Mouse (Mus musculus): ENCODE data around the gene Utp3.
A peak's percentile ranks its signal among the peaks of the same experiment; 100 is the strongest.
"Not testable (repeated sequence)": the region's sequence is repeated elsewhere in the genome, so short reads cannot be mapped to it uniquely, and the experiment has no call there.

The Utp3 gene

DNA sequence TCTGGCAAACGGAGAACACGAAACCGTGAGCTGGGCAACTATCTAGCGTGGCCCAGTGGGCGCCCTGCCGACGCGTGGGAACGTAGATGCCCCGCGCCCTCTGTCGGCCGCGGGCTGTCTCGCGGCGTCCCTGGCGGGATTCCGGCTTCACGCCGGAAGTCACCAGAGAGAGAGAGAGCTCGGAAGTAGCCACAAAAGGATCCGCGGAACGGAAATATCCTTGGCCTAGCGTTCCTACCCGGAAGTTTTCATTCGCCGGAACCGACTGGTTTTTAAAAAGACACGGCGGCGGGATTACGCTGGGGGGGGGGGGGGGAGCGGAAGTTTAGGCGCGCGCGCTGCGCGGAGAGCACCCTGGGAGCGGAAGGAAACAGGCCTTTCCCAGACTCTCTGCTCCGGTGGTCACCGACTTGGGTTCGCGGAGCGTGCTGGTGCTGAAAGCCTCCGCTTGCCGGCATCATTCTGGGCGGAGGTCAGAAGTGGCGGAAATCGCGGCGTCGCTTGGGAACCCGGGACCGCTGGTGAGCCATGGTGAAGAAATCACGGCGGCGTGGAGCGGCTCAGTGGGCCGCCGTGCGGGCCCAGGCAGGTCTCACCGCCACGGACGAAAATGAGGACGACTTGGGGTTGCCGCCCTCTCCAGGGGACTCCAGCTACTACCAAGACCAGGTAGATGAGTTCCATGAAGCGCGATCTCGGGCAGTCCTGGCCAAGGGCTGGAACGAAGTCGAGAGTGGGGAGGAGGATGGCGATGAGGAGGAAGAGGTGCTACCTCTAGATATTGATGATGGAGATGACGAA lies at the start of gene Utp3:
TSS of gene Utp3 (plus strand) at position 377 of the 801 bp plus-strand sequence.
- DNase-seq: peak; percentile 93 to 94

DNA sequence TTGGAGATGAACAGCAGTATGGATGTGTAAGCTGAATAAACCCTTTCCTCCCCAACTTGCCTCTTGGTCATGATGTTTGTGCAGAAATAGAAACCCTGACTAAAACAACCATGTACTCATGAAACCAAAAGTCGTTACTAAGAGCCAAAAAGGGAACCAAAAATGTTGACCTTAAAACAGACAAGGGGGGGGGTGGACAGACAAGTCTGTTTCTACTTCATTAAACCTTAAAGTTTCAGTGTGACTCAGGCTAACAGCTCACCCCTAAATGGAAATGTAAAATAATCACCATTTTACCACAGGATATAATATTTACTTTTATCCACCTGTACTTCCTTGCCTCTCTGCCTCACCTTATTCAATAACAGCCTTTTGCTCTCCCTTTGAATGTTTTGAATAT lies 45.7 kb upstream of the Utp3 start:
- no peak for DNase-seq

DNA sequence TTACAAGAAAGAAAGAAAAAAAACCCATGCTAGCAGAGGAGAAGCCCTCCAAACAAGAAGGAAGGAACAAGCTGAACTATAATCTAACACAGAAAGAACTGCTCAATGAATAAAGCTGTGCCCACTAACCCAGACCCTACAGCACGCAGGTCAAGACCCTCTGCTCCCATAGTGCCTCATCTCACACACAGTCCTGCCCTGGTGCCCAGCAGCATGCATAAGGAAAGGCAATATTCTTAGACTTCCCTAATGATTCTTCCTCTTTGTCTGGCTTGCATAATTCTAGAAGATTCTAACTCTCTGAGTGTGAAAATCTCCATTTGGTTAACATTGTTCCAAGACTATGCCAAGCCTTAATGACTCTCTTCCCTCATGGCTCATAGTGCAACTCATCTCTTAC lies 45.3 kb upstream of the Utp3 start:
- no peak for DNase-seq

DNA sequence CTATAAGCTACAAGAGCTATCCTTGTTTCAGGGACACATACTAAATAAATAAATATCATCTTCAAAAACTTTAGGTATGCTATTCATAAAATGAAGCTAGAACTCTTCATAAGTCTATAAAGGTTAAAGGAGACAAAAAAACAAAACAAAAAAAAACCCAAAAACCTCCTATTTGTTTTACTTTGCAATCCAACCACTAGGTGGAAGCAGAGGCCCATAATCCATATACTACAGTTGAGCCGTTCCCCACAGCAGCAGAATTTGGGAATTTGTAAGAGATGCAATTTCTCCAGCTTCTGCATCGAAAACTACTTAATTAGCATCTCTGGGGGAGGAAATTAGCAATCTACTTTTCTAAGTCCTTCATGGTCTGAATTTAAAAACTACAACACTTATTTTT lies 35.0 kb upstream of the Utp3 start:
- DNase-seq: peak; percentile 41 to 53

DNA sequence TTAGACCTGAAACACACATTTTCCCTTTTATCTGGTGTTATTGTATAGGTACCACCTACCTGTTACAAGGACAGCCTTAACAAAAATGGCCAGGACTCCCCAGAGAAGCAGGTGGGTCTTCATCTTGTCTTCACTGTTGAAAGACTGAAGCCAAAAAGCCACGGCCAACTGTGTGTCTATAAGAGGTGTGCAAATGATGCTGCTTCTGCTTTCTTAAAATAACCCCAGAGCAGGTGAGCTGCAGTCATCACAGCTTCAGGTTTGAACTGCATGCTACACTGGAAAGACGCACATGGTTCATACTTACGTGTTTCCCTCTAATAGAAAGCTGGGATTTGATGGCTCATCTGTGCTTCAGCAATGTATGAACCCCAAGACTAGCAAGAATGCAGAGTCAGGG lies 26.6 kb upstream of the Utp3 start, which contains the start of gene Jchain:
TSS of gene Jchain (minus strand) at position 235 of the 400 bp plus-strand sequence.
- DNase-seq: no peak

DNA sequence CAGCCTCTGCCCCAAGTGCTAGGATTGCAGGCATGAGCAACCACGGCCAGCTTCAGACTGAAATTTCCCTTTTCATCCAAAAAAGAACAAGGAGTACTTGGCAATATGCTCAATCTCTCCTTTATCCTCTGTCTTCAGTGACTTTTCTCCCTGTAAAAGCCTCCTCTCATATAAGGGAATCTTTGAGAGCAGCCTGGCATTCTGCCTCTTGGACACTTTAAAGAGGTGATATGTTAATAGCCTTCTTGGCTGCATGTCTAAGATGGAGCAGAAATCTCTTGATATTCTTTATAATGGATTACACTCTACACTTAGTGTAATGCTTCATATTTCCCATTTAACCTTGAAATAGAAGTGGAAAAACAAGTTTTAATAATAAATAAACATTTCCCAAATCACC lies 23.4 kb upstream of the Utp3 start:
- DNase-seq: no peak

DNA sequence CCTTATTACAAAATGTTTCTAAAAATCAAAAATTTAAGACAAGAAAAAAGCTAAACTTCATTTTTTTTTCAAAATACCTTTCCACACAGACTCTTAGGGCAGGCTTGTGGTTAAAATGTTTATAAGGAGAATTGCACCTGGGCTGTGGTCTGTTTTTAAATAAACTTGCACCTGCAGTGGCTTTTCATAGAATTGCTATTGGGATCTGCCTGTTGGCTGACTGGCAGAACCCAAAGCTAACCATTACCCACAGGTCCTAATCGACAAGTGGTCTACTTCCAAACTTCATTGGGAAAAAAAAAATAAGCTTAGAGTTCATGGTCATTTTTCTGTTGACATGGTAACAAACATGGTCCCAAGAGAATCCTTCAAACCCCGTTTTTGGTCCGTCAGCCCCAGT lies 19.6 kb upstream of the Utp3 start:
- DNase-seq: no peak

DNA sequence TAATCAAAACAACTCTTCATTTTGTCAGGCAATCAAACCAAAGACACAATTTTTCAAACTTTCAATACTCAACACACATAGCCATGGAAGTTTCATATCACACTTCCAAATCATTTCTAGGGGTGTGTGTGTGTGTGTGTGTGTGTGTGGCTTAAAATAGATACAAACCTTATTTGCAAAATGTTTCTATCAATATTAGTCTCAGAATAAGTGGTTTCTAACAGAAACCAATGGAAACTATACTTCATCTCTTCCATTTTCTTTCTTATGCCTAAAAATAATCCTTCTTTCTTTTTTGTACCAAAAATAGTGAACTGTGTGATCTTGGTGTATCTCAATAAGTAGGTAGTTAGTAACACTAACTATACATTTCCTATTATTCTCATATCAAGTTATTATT lies 13.4 kb upstream of the Utp3 start:
- DNase-seq: no peak

DNA sequence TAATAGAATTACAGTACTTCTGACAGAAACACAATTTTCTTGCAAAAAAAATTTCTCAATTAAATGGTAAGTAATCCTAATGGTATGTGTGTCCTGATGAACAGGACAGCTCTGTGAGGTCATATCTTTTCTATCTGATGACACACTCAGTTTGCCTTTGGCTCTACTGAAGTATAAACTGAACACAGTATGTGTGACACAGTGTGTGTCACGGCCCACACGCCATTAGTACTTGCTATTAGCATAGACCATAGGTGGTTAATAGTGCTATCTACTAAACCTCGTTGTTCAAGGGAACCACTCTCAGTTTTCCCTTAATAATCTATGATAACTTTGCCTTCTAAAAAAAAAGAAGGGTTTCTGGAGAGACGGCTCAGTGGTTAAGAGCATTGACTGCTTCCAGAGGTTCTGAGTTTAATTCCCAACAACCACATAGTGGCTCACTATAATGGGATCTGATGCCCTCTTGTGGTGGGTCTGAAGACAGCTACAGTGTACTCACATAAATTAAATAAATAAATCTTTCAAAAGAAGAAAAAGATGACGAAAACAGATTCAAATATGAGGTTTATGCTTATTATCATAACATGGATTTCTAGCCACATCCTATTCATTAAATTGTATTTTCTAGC lies 11.5 kb upstream of the Utp3 start:
- DNase-seq: peak; percentile 56 to 60

DNA sequence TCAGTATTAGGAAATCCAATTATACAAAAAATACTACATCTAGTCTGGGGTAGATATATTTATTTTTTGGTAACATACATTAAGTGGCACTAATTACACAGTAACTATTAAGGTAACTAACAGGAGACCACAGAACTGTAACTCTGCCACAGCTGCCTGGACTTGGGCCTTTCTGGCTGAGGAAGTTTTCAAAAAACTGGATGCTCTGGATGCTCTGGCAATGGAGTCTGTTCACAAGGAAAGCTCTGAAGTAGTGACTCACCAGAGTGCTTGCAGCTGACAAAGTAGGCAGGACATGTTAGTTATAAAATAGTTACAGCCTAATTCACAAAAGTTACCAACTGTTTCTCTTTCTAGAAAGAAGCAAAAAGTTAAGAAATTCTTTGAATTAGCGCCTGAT lies 9.9 kb upstream of the Utp3 start:
- DNase-seq: not testable (repeated sequence)

DNA sequence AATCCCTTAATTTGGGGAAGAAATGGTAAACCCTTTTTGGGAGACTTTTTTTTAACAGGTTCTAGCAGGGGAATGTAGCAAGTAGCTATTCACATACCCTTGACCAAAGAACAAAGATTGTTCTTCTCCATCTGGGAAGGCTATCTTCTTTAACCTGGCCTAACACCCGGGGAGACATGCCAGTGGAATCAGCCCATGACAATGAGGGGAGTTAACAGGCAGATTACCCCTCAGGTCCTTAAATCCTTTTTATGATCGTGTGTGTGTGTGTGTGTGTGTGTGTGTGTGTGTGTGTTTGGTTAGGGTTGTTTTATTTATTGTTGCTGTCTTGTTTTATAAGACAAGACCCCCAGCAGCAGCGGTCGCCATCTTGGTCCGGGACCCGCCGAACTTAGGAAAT lies 8.7 kb upstream of the Utp3 start:
- DNase-seq: no peak

DNA sequence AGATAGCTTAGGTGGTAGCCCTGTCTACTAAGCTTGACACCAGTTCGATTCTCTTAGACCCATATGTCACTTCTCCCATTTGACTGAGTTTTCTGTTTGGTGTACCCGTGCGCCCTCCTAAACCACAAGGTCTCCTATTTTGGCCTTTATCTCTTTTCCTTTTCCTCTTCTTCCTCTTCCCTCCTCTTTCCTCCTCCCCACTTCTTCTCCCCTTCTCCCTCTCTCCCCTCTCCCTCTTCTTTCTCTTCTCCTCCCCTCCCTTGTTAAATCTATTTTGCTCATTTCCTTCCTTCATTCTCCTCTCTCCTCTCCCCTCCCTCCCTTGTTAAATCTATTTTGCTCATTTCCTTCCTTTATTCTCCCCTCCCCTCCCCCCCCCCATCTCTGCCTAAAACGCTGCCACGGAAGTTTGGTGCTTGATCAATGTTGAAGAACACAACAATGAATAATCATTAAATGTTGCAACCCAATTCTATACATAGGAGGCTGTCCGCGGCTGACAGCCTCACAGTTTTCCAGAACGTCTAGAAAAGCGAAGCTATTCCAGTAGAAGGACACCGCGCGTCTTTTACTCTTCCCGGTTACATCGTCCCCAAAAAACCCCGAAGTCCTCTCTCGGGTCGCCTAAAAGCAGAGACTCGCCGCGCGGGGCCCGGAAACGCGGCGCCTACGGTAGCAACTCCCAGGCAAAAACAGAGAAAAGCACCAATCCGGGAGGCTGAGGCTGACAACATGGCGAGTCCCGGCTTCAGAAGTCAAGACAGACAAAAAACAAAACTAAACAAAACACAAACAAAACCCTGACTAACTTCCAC lies 784 bp upstream of the Utp3 start:
- DNase-seq: peak in 1 of 2 experiments; percentile 27

DNA sequence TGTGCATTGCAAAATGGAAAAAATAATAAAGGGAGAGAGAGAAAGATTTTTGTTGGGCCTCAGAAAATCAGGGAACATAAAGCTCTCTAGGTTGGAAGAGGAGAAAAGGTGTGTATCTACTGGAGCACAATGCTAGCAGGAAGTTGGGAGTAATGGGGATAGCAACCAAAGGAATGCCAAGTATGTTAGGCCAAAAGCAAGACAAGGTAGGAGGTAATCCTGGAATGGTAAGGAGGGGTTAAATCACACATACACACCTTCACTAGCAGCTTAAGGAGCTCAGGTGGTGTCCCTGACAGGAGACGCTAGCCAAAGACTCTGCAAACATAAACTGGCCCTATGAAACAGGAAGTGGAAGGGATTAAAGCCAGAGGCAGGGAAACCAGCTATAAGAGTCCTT lies 4.7 kb downstream of the Utp3 start:
- no peak for DNase-seq

DNA sequence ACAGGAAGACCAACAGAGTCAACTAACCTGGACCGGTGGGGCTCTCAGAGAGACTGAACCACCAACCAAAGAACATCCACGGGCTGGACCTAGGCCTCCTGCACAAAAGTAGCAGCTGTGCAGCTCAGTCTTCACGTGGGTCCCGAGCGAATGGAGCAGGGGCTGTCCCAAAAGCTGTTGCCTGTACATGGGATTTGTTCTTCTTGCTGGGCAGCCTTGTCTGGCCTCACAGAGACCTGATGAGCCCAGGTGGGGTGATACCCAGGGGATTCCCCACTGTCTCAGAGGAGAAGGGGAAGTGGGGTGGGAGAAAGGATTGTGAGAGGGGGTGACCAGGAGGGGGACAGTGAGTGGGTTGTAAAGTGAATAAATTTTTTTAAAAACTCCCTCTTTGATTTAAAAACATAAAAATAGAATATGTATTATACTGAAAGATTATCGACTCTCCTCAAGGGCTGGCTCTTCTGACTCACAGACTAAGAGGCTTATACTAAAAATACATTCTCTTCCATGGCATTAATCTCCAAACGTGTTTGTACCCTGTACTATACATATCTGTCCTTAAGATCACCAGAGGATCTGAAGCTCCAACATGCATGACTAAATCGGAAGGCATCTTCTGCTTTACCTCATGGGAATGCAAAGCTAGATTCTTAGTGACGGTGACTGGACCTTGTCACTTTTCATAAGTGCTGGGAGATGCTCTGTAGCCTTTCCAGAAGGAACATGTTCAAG lies 7.0 kb downstream of the Utp3 start:
- DNase-seq: peak; percentile 21 to 37

DNA sequence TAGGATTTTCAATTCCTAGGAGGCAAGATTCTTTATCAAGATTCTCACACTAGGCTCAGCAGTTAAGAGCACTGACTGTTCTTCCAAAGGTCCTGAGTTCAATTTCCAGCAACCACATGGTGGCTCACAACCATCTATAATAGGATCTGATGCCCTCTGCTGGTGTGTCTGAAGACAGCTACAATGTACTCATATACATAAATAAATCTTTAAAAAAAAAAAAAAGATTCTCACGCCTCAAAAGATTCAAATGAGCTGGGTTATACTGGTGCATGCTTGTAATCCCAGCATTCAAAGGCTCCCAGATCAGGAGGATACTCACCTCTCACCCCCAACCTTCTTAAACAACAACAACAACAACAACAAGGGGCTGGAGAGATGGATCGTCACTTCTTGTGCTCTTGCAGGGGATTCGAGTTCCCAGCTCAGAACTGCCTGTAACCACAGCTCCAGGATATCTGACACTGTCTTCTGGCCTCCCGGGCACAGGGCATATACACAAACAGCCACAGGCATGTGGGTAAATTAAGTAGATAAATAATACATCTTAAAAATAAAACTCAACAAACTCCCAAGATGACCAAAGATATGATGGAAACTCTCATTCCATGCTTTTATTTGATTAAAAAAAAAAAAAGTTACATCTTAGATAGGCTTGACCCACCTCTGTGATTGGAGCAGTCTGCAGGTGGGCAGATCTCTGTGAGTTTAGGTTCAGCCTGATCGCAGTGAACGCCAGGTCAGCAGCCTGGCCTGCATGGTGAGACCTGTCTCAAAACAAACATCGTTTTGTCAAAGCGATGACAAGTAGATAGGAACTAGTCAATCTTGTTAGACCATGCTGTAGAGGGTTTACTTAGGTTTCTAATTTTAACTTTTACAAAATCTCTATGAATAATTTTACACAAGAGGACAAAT lies 8.9 kb downstream of the Utp3 start:
- DNase-seq: no peak

DNA sequence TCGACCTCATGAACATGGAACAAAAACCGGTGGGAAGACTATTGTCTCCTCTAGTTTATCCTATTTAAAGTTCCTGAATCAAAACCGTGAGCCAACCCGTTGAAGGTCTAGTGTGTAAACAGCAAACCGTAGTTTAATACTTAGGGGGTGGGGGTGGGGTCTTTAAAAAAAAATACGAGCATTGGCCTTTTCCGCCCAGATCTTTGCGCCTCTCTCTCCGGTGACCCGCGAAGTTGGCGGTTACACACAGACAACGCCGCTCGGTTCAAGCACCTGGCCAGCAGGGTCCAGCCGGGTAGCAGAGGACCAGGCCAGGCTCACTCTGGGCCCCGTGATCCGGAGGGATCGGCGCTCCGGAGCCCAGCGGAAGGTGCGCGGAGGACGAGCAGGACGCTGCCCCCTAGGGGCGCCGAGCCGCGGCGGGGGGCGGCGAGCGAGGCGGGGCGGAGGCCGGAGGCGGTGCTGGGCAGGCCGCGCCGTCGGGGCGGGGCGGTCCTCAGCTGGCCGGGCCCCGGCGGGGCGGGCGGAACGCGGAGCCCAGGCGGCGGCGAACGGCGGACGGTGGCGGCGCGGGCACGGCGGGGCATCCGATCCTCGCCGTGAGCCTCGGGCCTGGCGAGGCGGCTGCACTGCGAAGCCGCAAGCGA lies 10.4 kb downstream of the Utp3 start, which contains the start of gene Rufy3:
TSS of gene Rufy3 (plus strand) at position 540 of the 647 bp plus-strand sequence.
- peak; percentile 84 to 86 for DNase-seq

DNA sequence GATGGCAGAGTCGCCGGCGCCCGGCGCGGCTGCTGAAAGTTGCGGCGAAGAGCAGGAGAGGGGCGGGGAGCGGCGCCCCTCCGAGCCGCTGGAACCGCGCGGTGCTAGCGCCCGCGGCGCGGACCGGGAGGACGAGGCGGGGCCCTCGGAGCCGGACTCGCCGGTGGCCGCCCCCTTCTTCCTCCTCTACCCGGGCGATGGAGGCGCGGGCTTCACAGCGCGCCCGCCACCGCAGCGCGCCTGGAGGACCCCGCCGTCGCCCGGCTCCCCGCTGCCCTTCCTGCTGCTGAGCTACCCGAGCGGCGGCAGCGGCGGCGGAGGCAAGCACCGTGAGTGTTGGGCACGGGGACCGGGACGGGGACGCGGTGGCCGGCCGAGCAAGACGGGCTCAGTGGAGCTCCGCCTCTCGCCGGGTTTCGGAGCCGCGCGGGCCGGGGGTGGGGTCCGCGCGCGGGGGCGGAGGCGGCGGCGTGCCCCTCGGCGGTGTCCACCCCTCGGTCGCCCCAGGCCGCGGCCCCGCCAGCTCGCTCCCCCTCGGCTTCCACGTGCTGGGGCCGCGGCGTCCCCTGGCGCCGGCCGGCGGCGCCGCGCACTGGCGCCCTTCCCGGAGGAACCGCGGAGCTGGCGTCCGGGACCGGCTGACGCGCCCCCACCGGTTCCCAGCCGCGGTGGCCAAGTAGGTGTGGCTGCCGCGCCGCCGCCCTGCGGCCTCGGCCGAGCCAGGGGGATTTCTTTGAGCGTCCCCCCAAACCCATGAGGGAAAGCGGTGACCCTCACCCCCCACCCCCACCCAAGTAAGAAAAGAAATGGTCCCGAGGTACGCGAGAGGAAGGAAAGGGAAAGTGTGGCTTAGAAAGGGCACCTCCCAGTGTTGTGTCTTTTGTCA lies 11.1 kb downstream of the Utp3 start:
- peak; percentile 36 to 46 for DNase-seq

DNA sequence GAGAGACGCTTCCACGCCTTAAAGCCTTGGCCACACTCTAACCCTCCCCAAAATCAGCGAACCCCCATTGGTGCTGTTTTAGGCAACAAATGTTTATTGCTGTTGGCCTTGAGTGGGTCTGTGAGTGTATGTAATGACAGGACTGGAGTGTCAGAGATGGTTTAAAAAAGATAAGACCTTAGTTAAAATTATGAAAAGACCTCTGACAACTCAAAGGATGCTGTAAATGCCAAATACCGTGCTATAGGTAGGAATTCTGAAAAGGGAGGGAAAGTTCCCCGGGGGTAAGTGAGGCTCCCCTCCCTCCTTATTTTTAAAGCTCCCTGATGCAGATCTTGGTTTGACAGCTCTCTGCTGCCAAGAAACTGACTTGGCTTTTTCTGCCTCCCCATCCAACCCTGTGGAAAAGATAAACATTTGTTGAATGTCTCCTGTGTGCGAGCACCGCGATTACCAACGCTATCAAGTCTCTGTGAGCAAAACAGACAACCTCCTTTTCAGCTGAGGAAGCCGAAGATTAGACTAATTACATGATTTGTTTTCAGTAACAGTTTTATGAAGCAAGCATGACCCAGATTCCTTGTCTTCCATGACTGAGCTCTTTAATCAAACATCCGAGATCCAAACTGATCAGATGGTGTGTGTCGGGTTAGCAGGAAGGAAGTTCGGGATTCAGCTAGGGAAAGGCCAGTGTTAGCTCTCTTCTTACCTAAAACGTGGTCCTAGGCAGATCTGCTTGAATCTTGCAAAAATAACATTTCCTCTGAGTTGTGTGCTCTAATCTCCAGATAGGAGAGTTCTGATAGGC lies 12.0 kb downstream of the Utp3 start:
- DNase-seq: no peak

DNA sequence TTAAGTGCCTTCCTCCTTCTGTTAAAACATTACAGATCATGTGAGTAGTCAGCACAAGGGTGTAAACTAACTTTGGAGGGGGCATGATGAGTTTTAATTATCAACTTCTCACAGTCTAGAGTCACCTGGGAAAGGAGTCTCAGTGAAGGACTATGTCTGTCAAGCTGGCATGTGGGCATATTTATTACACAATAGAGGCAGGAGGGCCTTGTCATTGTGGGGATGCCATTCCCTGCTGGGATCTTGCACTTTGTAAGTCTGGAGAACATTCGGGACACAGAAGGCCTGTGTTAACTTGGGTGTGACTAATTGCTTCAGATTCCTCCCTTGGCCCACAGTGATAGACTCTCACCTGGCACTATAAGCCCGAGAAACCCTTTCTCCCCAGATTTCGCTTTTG lies 15.3 kb downstream of the Utp3 start:
- DNase-seq: no peak
